Mouse (Mus musculus) heart, postnatal 0 days (tissue): ENCODE results near the gene Brpf1.

Source experiments
- CTCF ChIP-seq: IDR thresholded peaks from 2 replicates; pipeline ENCODE4 v1.5.1; 2016; ENCODE audit warnings: antibody characterized with exemption, control low read depth, low read depth
- EP300 ChIP-seq: IDR thresholded peaks from 2 replicates; pipeline ENCODE4 v1.6.1; 2016; ENCODE audit warnings: antibody characterized with exemption, low read depth

DNA sequence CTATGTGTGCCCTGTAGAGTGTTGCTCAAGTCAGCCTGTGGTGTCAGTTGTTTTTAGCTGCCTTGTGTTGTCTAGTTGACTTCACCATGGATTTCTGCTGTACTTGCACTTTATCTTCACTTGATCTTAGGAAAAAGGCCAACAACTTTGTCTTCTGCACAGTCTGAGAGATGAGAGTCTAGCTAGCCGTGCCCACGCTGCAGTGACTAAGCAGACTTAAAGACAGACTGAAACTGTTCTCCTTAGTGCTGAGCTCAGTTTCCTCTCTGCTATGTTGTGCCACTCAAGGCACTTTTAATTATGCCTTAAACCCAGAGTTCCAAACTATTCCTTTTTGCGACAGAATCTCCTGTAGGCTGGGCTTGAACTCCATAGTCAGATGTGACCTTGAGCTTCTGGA is 9.0 kb downstream of the Brpf1 start:
- no peak for TF ChIP-seq CTCF
- TF ChIP-seq EP300 = no peak
